ENCODE assay signal across 16 mouse cellular contexts in genomic region chr8:107181122-107181521, GRCm38 (mm10).
"Had no signal": no experiment of that assay in that cellular context is flagged by ENCODE, and none has a peak within 500 bp of the region (broad histone marks: within the 10 kb centered on the region; RNA-seq: fewer than 3 reads in every experiment).

No protein-coding gene starts in this region.

- H3K9me3 ChIP-seq: neural tube, embryonic 13.5 days; stomach, embryonic 15.5 days had no signal

- H3K9ac ChIP-seq: neural tube, embryonic 13.5 days; neural tube, embryonic 15.5 days; stomach, embryonic 15.5 days had no signal

- H3K4me3 ChIP-seq: neural tube, embryonic 13.5 days; neural tube, embryonic 15.5 days; stomach, embryonic 15.5 days had no signal

- H3K4me2 ChIP-seq: neural tube, embryonic 13.5 days; neural tube, embryonic 15.5 days; stomach, embryonic 15.5 days had no signal

- H3K27me3 ChIP-seq: neural tube, embryonic 13.5 days; neural tube, embryonic 15.5 days; stomach, embryonic 15.5 days had no signal

- DNase-seq: retina, postnatal 1 day; right cerebral cortex, adult 18-20 months; right cerebral cortex, postnatal 14 days; right cerebral cortex, postnatal 25 days; right cerebral cortex, postnatal 4 days; spleen, adult 18-20 months; thymus, adult 18-20 months; thymus, adult 2 months; thymus, postnatal 14 days; thymus, postnatal 25 days; thymus, postnatal 36 days; thymus, postnatal 4 days had no signal

- H3K27ac ChIP-seq: neural tube, embryonic 13.5 days; neural tube, embryonic 15.5 days; stomach, embryonic 15.5 days; stomach, postnatal 0 days had no signal

- H3K4me1 ChIP-seq: neural tube, embryonic 13.5 days; neural tube, embryonic 15.5 days; stomach, embryonic 15.5 days had no signal
